Mouse (Mus musculus) liver, embryonic 14.5 days (tissue): ENCODE measurements at regions not wholly inside any gene's neighbourhood (a gene's known extent, or its start where the extent isn't known, plus 50 kb on each side); places are given as distances from the start of the nearest gene placed in this dataset.

Experiments used
- CTCF ChIP-seq: IDR thresholded peaks from 2 replicates; pipeline ENCODE4 v1.5.1; 2016; ENCODE audit warnings: antibody characterized with exemption, low read depth, control low read depth
- EP300 ChIP-seq: IDR thresholded peaks from 2 replicates; pipeline ENCODE4 v1.6.1; 2016; ENCODE audit warnings: antibody characterized with exemption, low read depth

DNA sequence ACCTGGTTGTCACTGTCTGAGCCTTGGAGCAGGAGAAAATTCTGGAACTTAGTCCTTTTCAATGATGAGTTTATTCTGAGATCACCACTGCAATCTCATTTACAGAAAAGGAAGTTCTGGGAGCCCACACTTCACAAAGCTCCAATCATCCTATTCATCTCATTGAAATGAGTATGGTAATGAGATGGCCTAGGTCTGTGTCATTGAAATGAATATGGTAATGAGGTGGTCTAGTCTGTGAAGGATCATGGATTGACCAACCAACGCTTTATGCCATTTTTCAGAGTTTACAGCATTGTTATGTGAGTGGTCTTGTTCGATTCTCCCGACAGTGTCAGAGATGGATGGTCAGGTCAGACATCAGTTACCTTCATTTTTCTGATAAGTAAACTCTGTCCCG is 99.2 kb downstream of the Hhipl2 start:
- TF ChIP-seq CTCF (no peak), EP300 (no peak)
